In genomic region chr7:99349782-99350720, GRCm38 (mm10) we compare ENCODE assay signal across 8 mouse cellular contexts. TPM values are rescaled to one million over a fixed set of nuclear protein-coding genes. Genes with fewer than 3 reads are reported as not detected.
DNase-seq lines count a peak whose midpoint lies in the region; ATAC-seq and TF ChIP-seq lines count a peak whose summit lies in the region.

No protein-coding gene starts in this region.

- no peaks in the 10 kb centered on the region for H3K27me3 ChIP-seq in intestine, embryonic 16.5 days (replicated peaks; ENCODE audit: control insufficient read depth, insufficient read depth, low read length)
- no peaks in the 10 kb centered on the region for H3K27me3 ChIP-seq in midbrain, embryonic 13.5 days

- peaks cover 27% of the 10 kb centered on the region for H3K36me3 ChIP-seq in intestine, embryonic 16.5 days (ENCODE audit: control insufficient read depth, insufficient read depth, low read length)
- peaks cover 37% of the 10 kb centered on the region for H3K36me3 ChIP-seq in midbrain, embryonic 13.5 days

- no peak for DNase-seq in gastrocnemius, adult 2 months
- no peak for DNase-seq in gastrocnemius, postnatal 14 days
- no peak for DNase-seq in adipocyte (ENCODE audit: low spot score)
- no peak for DNase-seq in retina, postnatal 1 day
- no peak for DNase-seq in thymus, postnatal 0 days (ENCODE audit: low spot score)

- peaks cover 19% of the 10 kb centered on the region for H3K4me1 ChIP-seq in embryonic fibroblast, embryonic 13.5 days (ENCODE audit: control insufficient read depth, insufficient read depth, low read length)
- H3K4me1 ChIP-seq in intestine, embryonic 16.5 days (ENCODE audit: control insufficient read depth, insufficient read depth, low read length), result peaks cover 37% of the 10 kb centered on the region
- peaks cover 50% of the 10 kb centered on the region for H3K4me1 ChIP-seq in midbrain, embryonic 13.5 days (replicated peaks)

- intact Hi-C loops in gastrocnemius, adult 2 months (cut with DNase I), result no loop called here
- intact Hi-C loops in gastrocnemius, postnatal 14 days (cut with DNase I; ENCODE audit: low total_unique reads), result no loop called here

- H3K27ac ChIP-seq in gastrocnemius, adult 2 months, result peak overlapping the region; percentile 97
- peak overlapping the region; percentile 85 for H3K27ac ChIP-seq in embryonic fibroblast, embryonic 13.5 days (ENCODE audit: insufficient read depth, low read length)
- no peak overlapping the region for H3K27ac ChIP-seq in intestine, embryonic 16.5 days (ENCODE audit: low read length)
- H3K27ac ChIP-seq in midbrain, embryonic 13.5 days, result no peak overlapping the region

- no peak for TF ChIP-seq CTCF in gastrocnemius, adult 2 months (IDR thresholded peaks at IDR 0.05)
- TF ChIP-seq CTCF in embryonic fibroblast, embryonic 13.5 days (IDR thresholded peaks at IDR 0.05; ENCODE audit: borderline replicate concordance, insufficient read depth, low read length), result no peak

- peak overlapping the region; percentile 85 for H3K4me3 ChIP-seq in gastrocnemius, adult 2 months
- peak overlapping the region; percentile 69 for H3K4me3 ChIP-seq in embryonic fibroblast, embryonic 13.5 days (ENCODE audit: insufficient read depth, low read length)
- peak overlapping the region; percentile 72 for H3K4me3 ChIP-seq in intestine, embryonic 16.5 days (ENCODE audit: low read length)
- no peak overlapping the region for H3K4me3 ChIP-seq in midbrain, embryonic 13.5 days (replicated peaks)

- peak overlapping the region; percentile 75 for H3K4me2 ChIP-seq in intestine, embryonic 16.5 days (ENCODE audit: low read depth, low read length)
- H3K4me2 ChIP-seq in midbrain, embryonic 13.5 days (replicated peaks), result peak overlapping the region; percentile 69

- H3K9me3 ChIP-seq in intestine, embryonic 16.5 days (ENCODE audit: control insufficient read depth, low read length), result no peaks in the 10 kb centered on the region
- no peaks in the 10 kb centered on the region for H3K9me3 ChIP-seq in midbrain, embryonic 13.5 days

- peak; percentile 37; the same call in 1 of the 2 replicates for TF ChIP-seq POLR2A in embryonic fibroblast, embryonic 13.5 days (IDR thresholded peaks at IDR 0.05; ENCODE audit: low read depth, low read length)

- H3K9ac ChIP-seq in intestine, embryonic 16.5 days (ENCODE audit: low read depth, low read length), result peak overlapping the region; percentile 87
- no peak overlapping the region for H3K9ac ChIP-seq in midbrain, embryonic 13.5 days (replicated peaks)

- no peak for ATAC-seq in intestine, embryonic 16.5 days
- no peak for ATAC-seq in midbrain, embryonic 13.5 days

- WGBS in intestine, embryonic 16.5 days, result 56% methylated on average over 9 of the region's 9 CpGs
- WGBS in midbrain, embryonic 13.5 days, result 72% methylated on average over 9 of the region's 9 CpGs

RNA-seq across cellular contexts. Expression of gene Serpinh1, which starts 3.0 kb away (rescaled TPM):
- 100 to 1,000 TPM in 1 of 2 experiments, 10 to 100 TPM in 1; 47.0 to 124 TPM for total RNA-seq in gastrocnemius, adult 2 months (2021)
- total RNA-seq in gastrocnemius, postnatal 14 days (2021), result 100 to 1,000 TPM; 190 to 248 TPM
- 2,134 and 2,700 TPM in 2 replicates for polyA plus RNA-seq in embryonic fibroblast, embryonic 13.5 days (2011; ENCODE audit: insufficient read length, low read depth, missing spikeins)
- polyA plus RNA-seq in intestine, embryonic 16.5 days (2015; fragmentation: Nextera tagmentation; extraction: Ambion mirVana), result 903 and 983 TPM in 2 replicates
- polyA plus RNA-seq in midbrain, embryonic 13.5 days (2015; fragmentation: Nextera tagmentation; extraction: Ambion mirVana), result 244 and 284 TPM in 2 replicates
- 73.2 and 96.8 TPM in 2 replicates for polyA plus RNA-seq in thymus, postnatal 0 days (2015; fragmentation: Nextera tagmentation; extraction: Ambion mirVana)

RNA-seq across cellular contexts. Expression of gene Gdpd5, which starts 31.2 kb away (rescaled TPM):
- 1 to 10 TPM; 5.4 to 6.7 TPM for total RNA-seq in gastrocnemius, adult 2 months (2021)
- 1 to 10 TPM; 7.4 to 8.5 TPM for total RNA-seq in gastrocnemius, postnatal 14 days (2021)
- 12.0 and 12.6 TPM in 2 replicates for polyA plus RNA-seq in embryonic fibroblast, embryonic 13.5 days (2011; ENCODE audit: insufficient read length, low read depth, missing spikeins)
- polyA plus RNA-seq in intestine, embryonic 16.5 days (2015; fragmentation: Nextera tagmentation; extraction: Ambion mirVana), result 17.1 and 17.5 TPM in 2 replicates
- polyA plus RNA-seq in midbrain, embryonic 13.5 days (2015; fragmentation: Nextera tagmentation; extraction: Ambion mirVana), result 42.5 and 46.4 TPM in 2 replicates
- polyA plus RNA-seq in thymus, postnatal 0 days (2015; fragmentation: Nextera tagmentation; extraction: Ambion mirVana), result 2.9 and 3.1 TPM in 2 replicates

Comparison
In these comparisons a context has a peak if more than half of its experiments do, and no peak if none do; other contexts are left out.
1. H3K27ac ChIP-seq: peak in gastrocnemius, adult 2 months (single experiment) and embryonic fibroblast, embryonic 13.5 days (single experiment); none in intestine, embryonic 16.5 days (single experiment) and midbrain, embryonic 13.5 days (single experiment).